Mouse (Mus musculus): ENCODE measurements around the gene Ly6g5b.

Gene Ly6g5b

DNA sequence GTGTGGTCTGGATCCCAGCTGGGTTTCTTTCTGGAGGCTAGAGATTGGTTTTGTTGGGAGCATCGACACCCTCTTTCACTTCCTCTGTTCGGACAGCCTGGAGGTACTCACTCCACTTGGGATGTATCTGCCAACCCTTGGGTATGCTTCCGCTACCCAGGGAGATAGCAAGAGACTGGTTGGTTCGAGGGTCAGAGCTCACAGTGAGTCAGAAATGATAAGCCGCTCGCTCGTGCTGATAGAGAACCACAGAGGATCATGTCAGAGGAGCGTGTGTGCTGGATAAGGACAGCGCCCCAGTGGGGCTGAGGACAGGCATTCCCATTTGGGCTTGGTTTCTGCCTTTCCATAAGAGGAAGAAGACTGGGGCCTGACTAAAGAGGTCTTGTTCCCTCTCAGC, 35.5 kb downstream of the Ly6g5b start:
- TF ChIP-seq GATA4 (IDR thresholded peaks at IDR 0.05; ENCODE audit: insufficient replicate concordance, low read length) = peak; percentile 71; the same call in 1 of the 2 replicates

GRCm38 (mm10) chr17:35077786-35078233, 37.4 kb downstream of the Ly6g5b start, which contains the start of gene Ly6g6d:
Ly6g6d (minus strand) TSS chr17:35078065.
- TF ChIP-seq GATA4 (IDR thresholded peaks at IDR 0.05; ENCODE audit: insufficient replicate concordance, low read length) = no peak

DNA sequence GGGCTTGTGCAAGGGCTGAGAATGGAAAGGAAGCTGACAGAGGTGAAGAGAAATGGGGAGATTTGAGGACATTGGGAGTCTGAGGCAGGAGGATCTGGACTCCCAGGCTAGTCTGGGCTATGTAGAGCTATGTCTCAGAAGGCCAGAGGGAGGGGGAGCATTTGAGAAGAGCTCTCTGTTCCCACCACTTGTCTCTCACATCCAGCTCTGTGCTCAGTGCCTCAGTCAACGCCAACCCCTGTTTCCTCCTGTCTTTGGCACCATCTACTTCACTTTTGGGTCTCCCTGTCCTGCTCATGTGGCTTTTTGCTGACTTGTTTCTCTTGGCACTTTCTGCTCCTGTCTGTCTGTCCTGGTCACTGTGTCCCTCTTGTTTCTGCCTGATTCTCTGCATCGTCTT, 37.9 kb downstream of the Ly6g5b start:
- no peak for TF ChIP-seq GATA4 (IDR thresholded peaks at IDR 0.05; ENCODE audit: insufficient replicate concordance, low read length)

GRCm38 (mm10) chr17:35076507-35077176, 38.6 kb downstream of the Ly6g5b start, which contains the start of gene Ly6g6e:
Ly6g6e (plus strand) TSS chr17:35076902.
- TF ChIP-seq GATA4 (IDR thresholded peaks at IDR 0.05; ENCODE audit: insufficient replicate concordance, low read length) = no peak

DNA sequence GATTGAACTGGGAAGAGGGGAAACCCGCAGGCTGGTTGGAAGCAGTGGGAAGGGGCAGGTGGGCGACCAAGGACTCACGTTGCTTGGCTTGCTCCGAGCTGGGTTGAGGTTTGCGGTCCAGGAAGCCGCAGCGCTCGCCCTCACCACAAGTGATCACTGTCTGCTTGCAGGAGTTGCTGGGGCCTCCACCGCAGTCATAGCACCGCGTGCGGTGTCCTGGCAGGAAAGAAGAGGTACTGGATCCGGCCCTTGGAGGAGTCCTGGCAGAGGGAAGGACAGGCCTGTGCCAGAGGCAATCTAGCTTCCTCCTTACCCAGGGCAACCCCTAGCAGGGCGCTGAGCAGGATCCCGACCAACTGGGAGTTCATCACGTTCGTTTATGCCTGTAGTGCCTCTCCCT, 41.1 kb downstream of the Ly6g5b start:
- TF ChIP-seq GATA4 (IDR thresholded peaks at IDR 0.05; ENCODE audit: insufficient replicate concordance, low read length) = no peak

GRCm38 (mm10) chr17:35071454-35071853, 43.8 kb downstream of the Ly6g5b start:
- no peak for TF ChIP-seq GATA4 (IDR thresholded peaks at IDR 0.05; ENCODE audit: insufficient replicate concordance, low read length)

DNA sequence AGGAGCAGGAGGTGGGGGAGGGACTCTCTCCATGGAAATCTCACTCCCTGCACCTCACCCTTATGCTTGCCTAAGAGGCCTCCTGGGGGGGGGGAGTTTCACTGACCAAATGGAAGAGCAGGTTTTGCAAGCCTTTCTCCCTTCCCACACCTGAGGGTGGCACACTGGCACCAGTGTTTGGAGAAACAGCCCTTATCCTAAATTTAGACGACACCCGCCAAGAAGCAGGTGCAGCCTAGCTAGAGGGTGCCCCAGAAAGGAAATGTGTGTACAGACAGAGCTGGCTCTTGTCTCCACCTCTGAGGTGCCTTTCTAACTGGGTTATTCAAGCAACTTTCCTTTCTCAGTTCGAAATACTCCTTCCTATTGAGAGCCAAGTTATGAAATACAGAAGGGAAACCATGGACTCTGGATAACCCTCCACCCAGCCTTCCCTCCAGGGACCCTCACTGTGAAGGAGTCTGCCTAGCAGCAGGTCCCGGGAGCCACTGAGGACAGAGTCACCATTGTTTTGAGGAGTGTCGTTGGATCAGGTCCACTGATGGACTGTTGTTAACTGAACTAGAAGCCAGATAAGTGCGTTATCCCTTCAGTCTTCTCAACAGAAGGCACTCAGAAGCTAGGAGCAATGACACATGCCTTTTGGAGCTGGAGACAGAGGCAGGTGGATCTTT, 44.5 kb downstream of the Ly6g5b start:
- no peak for TF ChIP-seq GATA4 (IDR thresholded peaks at IDR 0.05; ENCODE audit: insufficient replicate concordance, low read length)

DNA sequence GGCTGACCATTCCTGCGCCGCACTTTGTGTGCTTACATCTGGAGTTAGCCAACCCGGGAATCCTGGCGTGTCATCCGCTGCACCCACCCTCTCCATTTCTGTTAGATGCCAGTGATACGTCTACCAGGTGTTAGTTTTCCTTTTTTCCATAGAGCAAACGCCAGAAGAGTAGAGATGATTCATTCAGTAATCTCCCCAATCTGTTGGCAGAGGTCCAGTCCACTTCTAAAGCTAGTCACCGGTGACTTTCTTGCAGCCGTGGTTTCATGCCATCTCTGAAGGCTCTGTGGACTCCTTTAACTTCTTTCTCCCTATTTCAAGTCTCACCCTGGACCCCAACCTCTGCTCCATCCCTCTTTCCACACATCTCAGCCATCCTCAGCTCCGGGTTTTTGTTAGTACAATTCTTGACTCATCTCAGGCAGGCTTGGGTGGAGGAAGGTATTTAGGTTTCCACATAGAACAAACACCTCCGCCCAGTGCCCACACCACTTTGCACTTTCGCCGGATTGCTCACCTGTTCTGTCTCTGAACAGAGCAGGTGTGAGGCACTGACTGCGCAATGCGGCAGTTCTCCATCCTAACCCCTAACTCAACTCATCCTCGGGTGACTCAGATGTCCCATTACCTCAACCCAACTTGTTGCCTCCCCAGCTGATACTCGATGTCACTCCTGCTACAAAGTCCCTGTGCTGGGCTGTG, 46.9 kb downstream of the Ly6g5b start:
- no peak for TF ChIP-seq GATA4 (IDR thresholded peaks at IDR 0.05; ENCODE audit: insufficient replicate concordance, low read length)

DNA sequence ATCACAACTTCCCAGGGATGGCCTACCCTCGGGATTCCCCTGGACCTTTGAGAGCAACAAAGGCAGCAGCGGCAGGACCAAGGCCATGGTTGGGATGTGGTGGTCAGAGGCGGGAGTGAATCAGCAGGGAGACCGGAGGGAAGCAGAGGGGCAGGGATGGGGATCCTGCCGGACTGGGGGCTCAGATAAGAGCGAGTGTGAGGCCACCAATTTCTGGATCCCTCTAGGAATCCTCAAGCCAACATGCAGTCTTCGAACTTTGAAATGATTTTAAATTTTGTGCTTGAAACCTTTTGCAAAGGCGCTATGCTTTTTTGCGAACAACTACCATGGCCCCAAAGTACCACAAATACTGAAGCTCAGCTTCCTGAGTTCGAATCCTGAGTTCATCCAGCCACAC, 49.1 kb downstream of the Ly6g5b start, which contains the start of gene Mpig6b:
Gene Mpig6b (minus strand): TSS at position 101 of the 400 bp plus-strand sequence.
- no peak for TF ChIP-seq GATA4 (IDR thresholded peaks at IDR 0.05; ENCODE audit: insufficient replicate concordance, low read length)

DNA sequence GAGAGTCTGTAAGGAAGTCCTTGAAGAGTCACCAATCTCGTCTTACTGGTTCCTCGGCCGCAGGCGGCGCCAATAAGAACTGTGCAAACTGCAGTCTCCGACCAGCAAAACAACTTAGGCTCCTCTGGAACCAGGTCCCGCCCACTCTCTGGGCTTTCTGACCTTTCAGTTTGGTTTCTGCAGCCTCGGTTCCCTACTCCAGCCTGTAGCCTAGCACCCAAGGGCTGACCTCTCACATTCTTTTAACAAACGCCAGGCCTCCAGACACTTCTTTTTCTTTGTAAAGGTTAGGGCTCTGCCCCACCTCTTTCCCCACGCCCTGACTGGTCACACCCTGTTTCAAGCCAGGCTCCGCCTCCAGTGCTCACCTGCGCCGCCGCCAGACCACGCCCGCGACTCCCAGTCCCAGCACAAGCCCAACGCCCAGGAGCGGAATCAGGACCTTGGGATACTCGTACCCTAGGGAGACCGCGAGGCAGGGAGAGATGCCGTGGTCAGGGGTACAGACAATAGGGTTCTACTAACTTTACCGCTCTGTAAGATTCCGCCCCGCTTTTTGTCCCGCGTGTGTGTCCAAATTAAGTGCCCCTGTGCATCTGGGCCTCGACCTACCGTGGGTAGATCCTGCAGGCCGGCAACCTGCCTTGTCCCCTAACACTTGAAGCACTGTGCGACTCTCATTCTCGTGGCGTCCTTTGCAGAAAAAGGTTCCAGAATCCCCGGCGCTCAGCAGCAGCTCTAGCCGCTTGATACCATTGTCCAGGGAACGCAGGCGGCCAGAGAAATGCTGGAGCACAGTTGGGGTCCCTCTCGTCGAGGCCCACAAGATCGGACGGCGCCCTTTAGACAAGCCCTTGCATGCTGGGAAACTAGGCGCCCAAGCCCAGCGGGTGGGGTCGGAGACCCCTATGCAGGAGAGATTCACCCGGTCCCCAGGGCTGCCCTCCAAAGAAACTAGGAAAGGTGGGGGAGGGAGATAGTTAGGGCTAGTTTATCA, 50.0 kb downstream of the Ly6g5b start, which contains the start of gene Ly6g6c:
Gene Ly6g6c (plus strand): TSS at position 438 of the 997 bp plus-strand sequence.
- TF ChIP-seq GATA4 (IDR thresholded peaks at IDR 0.05; ENCODE audit: insufficient replicate concordance, low read length) = no peak

GRCm38 (mm10) chr17:35064378-35064877, 50.8 kb downstream of the Ly6g5b start:
- no peak for TF ChIP-seq GATA4 (IDR thresholded peaks at IDR 0.05; ENCODE audit: insufficient replicate concordance, low read length)
